ENCODE assay signal across 23 mouse cellular contexts in the genomic region with DNA sequence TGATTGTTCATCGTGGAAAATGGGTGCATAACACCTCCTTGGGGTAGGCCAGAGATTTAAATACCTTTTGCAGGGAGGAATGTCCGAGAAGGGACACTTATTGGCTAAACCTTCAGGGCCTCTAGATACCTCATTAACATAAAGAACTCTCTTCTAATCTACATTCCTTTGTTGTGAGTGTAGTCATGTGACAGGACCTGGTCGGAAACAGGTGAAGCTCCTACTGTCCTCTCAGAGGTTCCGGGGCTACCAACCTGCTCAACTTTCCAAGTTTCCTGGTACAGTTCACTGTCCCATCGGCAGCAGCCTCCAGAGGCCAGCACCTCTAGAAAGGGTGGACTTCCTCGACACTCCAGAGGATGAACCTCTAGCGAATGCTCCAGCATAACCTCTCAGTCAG. TPM values are rescaled to one million over a fixed set of nuclear protein-coding genes. Genes with fewer than 3 reads are reported as not detected.
A peak's percentile ranks its signal among the peaks of the same experiment; 100 is the strongest.
DNase-seq lines count a peak whose midpoint lies in the region; ATAC-seq and TF ChIP-seq lines count a peak whose summit lies in the region.
"Had no signal": no experiment of that assay in that cellular context is flagged by ENCODE, and none has a peak within 500 bp of the region (broad histone marks: within the 10 kb centered on the region; RNA-seq: fewer than 3 reads in every experiment).

No protein-coding gene starts in this region.

- H3K79me2 ChIP-seq in CH12.LX (replicated peaks; ENCODE audit: control insufficient read depth, extremely low read depth, insufficient read depth, poor library complexity, severe bottlenecking) = no peaks in the 10 kb centered on the region

- peaks cover 0 to 4% of the 10 kb centered on the region in 2 experiments for H3K36me3 ChIP-seq in CH12.LX (replicated peaks in 1 of 2; ENCODE audit: control insufficient read depth in 1 of 2, insufficient read depth in 1 of 2, low read length in 1 of 2)
- no peaks in the 10 kb centered on the region for H3K36me3 ChIP-seq in forebrain, embryonic 16.5 days (ENCODE audit: control insufficient read depth, insufficient read depth)
- H3K36me3 ChIP-seq: embryonic facial prominence, embryonic 10.5 days; embryonic facial prominence, embryonic 12.5 days; forebrain, embryonic 15.5 days had no signal

- H3K4me2 ChIP-seq in CH12.LX (ENCODE audit: insufficient read depth, low read depth, poor library complexity, severe bottlenecking) = peak overlapping the region; percentile 67
- H3K4me2 ChIP-seq in forebrain, embryonic 16.5 days (ENCODE audit: low read length) = no peak overlapping the region
- H3K4me2 ChIP-seq: embryonic facial prominence, embryonic 12.5 days; forebrain, embryonic 13.5 days; forebrain, embryonic 15.5 days had no signal

- intact Hi-C loops in heart, postnatal 25 days (cut with DNase I) = no loop called here

- no peak for TF ChIP-seq RAD21 in CH12.LX (IDR thresholded peaks at IDR 0.05; ENCODE audit: low read depth, low read length)

- dilution Hi-C loops in CH12.LX (cut with MboI; ENCODE audit: extremely low pct_ligation_motif_present, extremely low pct_unique_long_range_greater_than_20kb, low sequenced_read_pairs) = no loop called here

- H3K27ac ChIP-seq in CH12.LX (ENCODE audit: insufficient read depth, low read depth) = peak overlapping the region; percentile 97
- no peak overlapping the region for H3K27ac ChIP-seq in forebrain, embryonic 16.5 days (ENCODE audit: low read length)
- H3K27ac ChIP-seq: embryonic facial prominence, embryonic 10.5 days; embryonic facial prominence, embryonic 12.5 days; forebrain, embryonic 13.5 days; forebrain, embryonic 15.5 days had no signal

- H3K27me3 ChIP-seq in CH12.LX (replicated peaks) = no peaks in the 10 kb centered on the region
- H3K27me3 ChIP-seq in forebrain, embryonic 16.5 days (replicated peaks; ENCODE audit: control insufficient read depth, insufficient read depth, low read length) = no peaks in the 10 kb centered on the region
- H3K27me3 ChIP-seq: embryonic facial prominence, embryonic 12.5 days; forebrain, embryonic 13.5 days; forebrain, embryonic 15.5 days; Patski had no signal

- peak overlapping the region in 1 of 3 experiments; percentile 51 for H3K4me3 ChIP-seq in CH12.LX (replicated peaks in 1 of 3; ENCODE audit: low read depth in 2 of 3, low read length in 2 of 3, poor library complexity in 1 of 3)
- no peak overlapping the region for H3K4me3 ChIP-seq in forebrain, embryonic 16.5 days (replicated peaks; ENCODE audit: low read length)
- H3K4me3 ChIP-seq: embryonic facial prominence, embryonic 10.5 days; embryonic facial prominence, embryonic 12.5 days; forebrain, embryonic 13.5 days; forebrain, embryonic 15.5 days had no signal

- peaks cover 22 to 58% of the 10 kb centered on the region in 2 experiments for H3K4me1 ChIP-seq in CH12.LX (ENCODE audit: control insufficient read depth in 1 of 2, insufficient read depth in 2 of 2)
- H3K4me1 ChIP-seq in forebrain, embryonic 16.5 days (replicated peaks; ENCODE audit: control insufficient read depth, insufficient read depth, low read length) = no peaks in the 10 kb centered on the region
- H3K4me1 ChIP-seq: embryonic facial prominence, embryonic 10.5 days; embryonic facial prominence, embryonic 12.5 days; forebrain, embryonic 13.5 days; forebrain, embryonic 15.5 days had no signal

- peak overlapping the region; percentile 51; the same call in 1 of the 2 replicates for H3K9ac ChIP-seq in CH12.LX (ENCODE audit: insufficient read depth, low read depth)
- no peak overlapping the region for H3K9ac ChIP-seq in forebrain, embryonic 16.5 days (replicated peaks; ENCODE audit: low read depth, low read length)
- H3K9ac ChIP-seq: embryonic facial prominence, embryonic 12.5 days; forebrain, embryonic 13.5 days; forebrain, embryonic 15.5 days had no signal

- no peaks in the 10 kb centered on the region for H3K9me3 ChIP-seq in CH12.LX (replicated peaks; ENCODE audit: low read length)
- no peaks in the 10 kb centered on the region for H3K9me3 ChIP-seq in forebrain, embryonic 16.5 days (ENCODE audit: control insufficient read depth, low read length)
- H3K9me3 ChIP-seq: embryonic facial prominence, embryonic 10.5 days; embryonic facial prominence, embryonic 12.5 days; forebrain, embryonic 13.5 days; forebrain, embryonic 15.5 days; G1E had no signal

- in situ Hi-C loops in CH12.LX (cut with MboI; ENCODE audit: low pct_ligation_motif_present, low pct_unique_long_range_greater_than_20kb, low sequenced_read_pairs) = no loop called here

- no peak for TF ChIP-seq EP300 in CH12.LX (IDR thresholded peaks at IDR 0.05; ENCODE audit: low read length)

- TF ChIP-seq CTCF in CH12.LX (conservative IDR thresholded peaks at IDR 0.05 in 1 of 2, IDR thresholded peaks at IDR 0.05 in 1 of 2; ENCODE audit: low read depth in 2 of 2, low read length in 2 of 2) = no peak

- no peak for ATAC-seq in forebrain, embryonic 16.5 days
- ATAC-seq: activated CD4-positive, CD25-positive, alpha-beta regulatory T cell, adult 4 months; CD4-positive, CD25-positive, alpha-beta regulatory T cell, adult 4 months; forebrain, embryonic 13.5 days; forebrain, embryonic 15.5 days; Patski had no signal

- 84% methylated on average over 7 of the region's 7 CpGs for WGBS in forebrain, embryonic 16.5 days

- no peak for TF ChIP-seq POLR2A in CH12.LX (IDR thresholded peaks at IDR 0.05; ENCODE audit: low read depth, low read length)

- DNase-seq in heart, adult 11 months = peak; percentile 61
- DNase-seq in heart, postnatal 25 days (ENCODE audit: low spot score) = no peak
- no peak for DNase-seq in CH12.LX (ENCODE audit: extremely low read depth)
- DNase-seq in R1 (ENCODE audit: low read depth, low spot score) = peak; percentile 33
- DNase-seq in frontal cortex, postnatal 14 days (ENCODE audit: low spot score in 2 of 2) = no peak
- DNase-seq: adrenal gland, adult 8-10 months; adrenal gland, postnatal 14 days; adrenal gland, postnatal 36 days; B cell, adult 2 months; cerebellum, adult 11-12 months; cerebellum, adult 2 months; cerebellum, adult 9-10 months; cerebellum, postnatal 10 days; cerebellum, postnatal 25 days had no signal

TF ChIP-seq in CH12.LX, 34 proteins besides CTCF, POLR2A, EP300 and RAD21:
- TF ChIP-seq POLR2AphosphoS2 (IDR thresholded peaks at IDR 0.05; ENCODE audit: low read depth, low read length) (no peak), SIN3A (IDR thresholded peaks at IDR 0.05; ENCODE audit: low read length) (no peak), TBP (conservative IDR thresholded peaks at IDR 0.05; ENCODE audit: low read depth, low read length) (0 out of 2 replicates have a peak, but pooled peaks have one; percentile 47), CHD1 (IDR thresholded peaks at IDR 0.05; ENCODE audit: low read depth, low read length) (no peak), ZMIZ1 (IDR thresholded peaks at IDR 0.05; ENCODE audit: low read depth, low read length) (no peak), PAX5 (IDR thresholded peaks at IDR 0.05; ENCODE audit: low read length) (no peak), MAFK (IDR thresholded peaks at IDR 0.05; ENCODE audit: insufficient replicate concordance, low read length) (no peak), NRF1 (IDR thresholded peaks at IDR 0.05; ENCODE audit: low read depth, low read length) (no peak), USF1 (IDR thresholded peaks at IDR 0.05; ENCODE audit: low read depth, low read length) (peak; percentile 65), USF2 (conservative IDR thresholded peaks at IDR 0.05; ENCODE audit: low read depth, low read length) (no peak; the same call in 1 of the 2 replicates), E2F4 (IDR thresholded peaks at IDR 0.05; ENCODE audit: insufficient replicate concordance, low read depth, low read length) (no peak), BHLHE40 (IDR thresholded peaks at IDR 0.05; ENCODE audit: low read depth, low read length) (peak; percentile 63)

RNA-seq across cellular contexts. Expression of a gene that starts 14.6 kb away (rescaled TPM):
- total RNA-seq in heart, postnatal 25 days (2021) = 10 to 100 TPM; 31.0 to 33.3 TPM
- 17.6 and 29.3 TPM in 2 replicates for total RNA-seq in CH12.LX (2012; rRNA removed)
- 41.7 and 45.0 TPM in 2 replicates for total RNA-seq in CH12.LX (2014; rRNA removed)
- 27.2 and 47.1 TPM in 2 replicates for polyA plus RNA-seq in CH12.LX (2012; ENCODE audit: insufficient read length, low read depth)
- 11.1 and 14.4 TPM in 2 replicates for polyA plus RNA-seq in forebrain, embryonic 16.5 days (2015; fragmentation: Nextera tagmentation; extraction: Ambion mirVana)

RNA-seq across cellular contexts. Expression of a gene that starts 24.2 kb away (rescaled TPM):
- total RNA-seq in heart, postnatal 25 days (2021) = 1 to 10 TPM; 2.4 to 2.8 TPM
- total RNA-seq in CH12.LX (2012; rRNA removed) = 9.1 and 9.8 TPM in 2 replicates
- total RNA-seq in CH12.LX (2014; rRNA removed) = 10.1 and 10.2 TPM in 2 replicates
- polyA plus RNA-seq in CH12.LX (2012; ENCODE audit: insufficient read length, low read depth) = 7.5 and 9.7 TPM in 2 replicates
- 4.0 and 4.9 TPM in 2 replicates for polyA plus RNA-seq in forebrain, embryonic 16.5 days (2015; fragmentation: Nextera tagmentation; extraction: Ambion mirVana)

RNA-seq across cellular contexts. Expression of a gene that starts 24.4 kb away (rescaled TPM):
- total RNA-seq in heart, postnatal 25 days (2021) = 10 to 100 TPM; 38.1 to 41.2 TPM
- 122 and 131 TPM in 2 replicates for total RNA-seq in CH12.LX (2012; rRNA removed)
- 175 and 188 TPM in 2 replicates for total RNA-seq in CH12.LX (2014; rRNA removed)
- polyA plus RNA-seq in CH12.LX (2012; ENCODE audit: insufficient read length, low read depth) = 110 and 125 TPM in 2 replicates
- 31.8 and 33.1 TPM in 2 replicates for polyA plus RNA-seq in forebrain, embryonic 16.5 days (2015; fragmentation: Nextera tagmentation; extraction: Ambion mirVana)

RNA-seq across cellular contexts. Expression of a gene that starts 57.0 kb away (rescaled TPM):
- 10 to 100 TPM in 1 of 2 experiments, 1 to 10 TPM in 1; 9.7 to 10.8 TPM for total RNA-seq in heart, postnatal 25 days (2021)
- 20.6 and 24.1 TPM in 2 replicates for total RNA-seq in CH12.LX (2012; rRNA removed)
- total RNA-seq in CH12.LX (2014; rRNA removed) = 73.7 and 76.0 TPM in 2 replicates
- 24.7 and 29.2 TPM in 2 replicates for polyA plus RNA-seq in CH12.LX (2012; ENCODE audit: insufficient read length, low read depth)
- 58.8 and 71.4 TPM in 2 replicates for polyA plus RNA-seq in forebrain, embryonic 16.5 days (2015; fragmentation: Nextera tagmentation; extraction: Ambion mirVana)

Comparison
In these comparisons a context has a peak if more than half of its experiments do, and no peak if none do; other contexts are left out.
1. DNase-seq: peak in heart, adult 11 months (single experiment) and R1 (single experiment); none in heart, postnatal 25 days (single experiment), CH12.LX (single experiment) and frontal cortex, postnatal 14 days (0 of 2).